ENCODE assay signal across 8 mouse cellular contexts in the genomic region with DNA sequence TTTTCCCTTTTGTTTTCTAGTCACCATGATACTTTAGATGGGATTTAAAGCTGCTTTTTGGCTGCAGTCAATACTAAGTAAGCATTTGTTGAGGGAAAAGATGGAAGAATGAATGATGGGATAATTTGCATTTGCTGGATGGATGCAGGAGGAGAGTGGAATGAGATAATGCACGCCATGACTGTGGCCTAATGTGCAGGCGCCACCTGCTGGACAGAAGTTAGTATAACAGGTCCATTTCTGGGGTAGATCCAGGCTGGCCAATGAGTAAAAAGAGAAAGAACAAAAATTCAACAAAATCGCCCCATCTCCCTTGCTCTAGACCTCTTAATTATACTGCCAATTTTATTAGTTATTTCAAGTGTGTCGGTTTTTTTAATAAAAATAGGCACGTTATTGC. TPM values are rescaled to one million over a fixed set of nuclear protein-coding genes. Genes with fewer than 3 reads are reported as not detected.
DNase-seq lines count a peak whose midpoint lies in the region; ATAC-seq lines count a peak whose summit lies in the region.

No protein-coding gene starts in this region.

- no peak overlapping the region for H3K9ac ChIP-seq in kidney, embryonic 15.5 days
- H3K9ac ChIP-seq in hindbrain, embryonic 15.5 days: no peak overlapping the region

- no peak for ATAC-seq in kidney, embryonic 15.5 days (replicated peaks; ENCODE audit: low FRiP score)
- peak; percentile 77; the same call in 1 of the 2 replicates for ATAC-seq in hindbrain, embryonic 15.5 days (ENCODE audit: low FRiP score, low read depth)

- 4% methylated on average over 5 of the region's 5 CpGs for WGBS in kidney, embryonic 15.5 days
- WGBS in hindbrain, embryonic 15.5 days: 3% methylated on average over 5 of the region's 5 CpGs
- 7% methylated on average over 5 of the region's 5 CpGs for WGBS in limb, embryonic 10.5 days

- no peak overlapping the region for H3K4me2 ChIP-seq in kidney, embryonic 15.5 days
- H3K4me2 ChIP-seq in hindbrain, embryonic 15.5 days: no peak overlapping the region

- no peaks in the 10 kb centered on the region for H3K27me3 ChIP-seq in kidney, embryonic 15.5 days
- H3K27me3 ChIP-seq in hindbrain, embryonic 15.5 days: no peaks in the 10 kb centered on the region
- peaks cover 37% of the 10 kb centered on the region for H3K27me3 ChIP-seq in limb, embryonic 10.5 days (ENCODE audit: low read depth, poor library complexity, severe bottlenecking)

- peak; percentile 57 for DNase-seq in kidney, adult 18-20 months
- peak; percentile 72 for DNase-seq in adrenal gland, adult 2 months
- peak; percentile 85 for DNase-seq in embryo, embryonic 10.5 days (ENCODE audit: low spot score)
- DNase-seq in limb, embryonic 10.5 days (ENCODE audit: low spot score): peak; percentile 66
- DNase-seq in neural tube, embryonic 10.5 days (ENCODE audit: extremely low spot score, low spot score): peak; percentile 62
- peak; percentile 55 for DNase-seq in thymus, postnatal 14 days

- H3K36me3 ChIP-seq in kidney, embryonic 15.5 days: no peaks in the 10 kb centered on the region
- H3K36me3 ChIP-seq in hindbrain, embryonic 15.5 days: no peaks in the 10 kb centered on the region
- H3K36me3 ChIP-seq in limb, embryonic 10.5 days: no peaks in the 10 kb centered on the region

- H3K9me3 ChIP-seq in kidney, embryonic 15.5 days (replicated peaks): no peaks in the 10 kb centered on the region
- H3K9me3 ChIP-seq in hindbrain, embryonic 15.5 days: no peaks in the 10 kb centered on the region
- no peaks in the 10 kb centered on the region for H3K9me3 ChIP-seq in limb, embryonic 10.5 days (replicated peaks)

- H3K4me3 ChIP-seq in kidney, embryonic 15.5 days (replicated peaks): no peak overlapping the region
- H3K4me3 ChIP-seq in hindbrain, embryonic 15.5 days: no peak overlapping the region
- no peak overlapping the region for H3K4me3 ChIP-seq in limb, embryonic 10.5 days

- no peak overlapping the region for H3K27ac ChIP-seq in kidney, embryonic 15.5 days
- H3K27ac ChIP-seq in hindbrain, embryonic 15.5 days (replicated peaks): no peak overlapping the region
- H3K27ac ChIP-seq in limb, embryonic 10.5 days: no peak overlapping the region

- peaks cover 5% of the 10 kb centered on the region for H3K4me1 ChIP-seq in kidney, embryonic 15.5 days
- no peaks in the 10 kb centered on the region; the same call in 1 of the 2 replicates for H3K4me1 ChIP-seq in hindbrain, embryonic 15.5 days (replicated peaks)
- no peaks in the 10 kb centered on the region for H3K4me1 ChIP-seq in limb, embryonic 10.5 days

RNA-seq across cellular contexts. Expression of a gene that starts 26.2 kb away (rescaled TPM):
- polyA plus RNA-seq in kidney, embryonic 15.5 days (2015; fragmentation: Nextera tagmentation; extraction: Ambion mirVana): 304 and 307 TPM in 2 replicates
- total RNA-seq in adrenal gland, adult 2 months (2021): 100 to 1,000 TPM; 260 to 298 TPM
- 66.5 and 75.4 TPM in 2 replicates for polyA plus RNA-seq in adrenal gland, adult 2 months (2012; rRNA removed)
- polyA plus RNA-seq in hindbrain, embryonic 15.5 days (2015; fragmentation: Nextera tagmentation; extraction: Ambion mirVana): 488 and 498 TPM in 2 replicates
- polyA plus RNA-seq in limb, embryonic 10.5 days (2016; fragmentation: Nextera tagmentation; extraction: Ambion mirVana): 307 and 327 TPM in 2 replicates

RNA-seq across cellular contexts. Expression of a gene that starts 50.1 kb away (rescaled TPM):
- 1.0 and 1.6 TPM in 2 replicates for polyA plus RNA-seq in kidney, embryonic 15.5 days (2015; fragmentation: Nextera tagmentation; extraction: Ambion mirVana)
- total RNA-seq in adrenal gland, adult 2 months (2021): 100 to 1,000 TPM in 1 of 2 experiments, 10 to 100 TPM in 1; 89.5 to 154 TPM
- polyA plus RNA-seq in adrenal gland, adult 2 months (2012; rRNA removed): 36.4 and 60.2 TPM in 2 replicates
- 18.2 and 21.5 TPM in 2 replicates for polyA plus RNA-seq in hindbrain, embryonic 15.5 days (2015; fragmentation: Nextera tagmentation; extraction: Ambion mirVana)
- polyA plus RNA-seq in limb, embryonic 10.5 days (2016; fragmentation: Nextera tagmentation; extraction: Ambion mirVana): 0.06 and 0.24 TPM in 2 replicates

RNA-seq across cellular contexts. Expression of a gene that starts 56.7 kb away (rescaled TPM):
- polyA plus RNA-seq in kidney, embryonic 15.5 days (2015; fragmentation: Nextera tagmentation; extraction: Ambion mirVana): 2.4 and 4.1 TPM in 2 replicates
- 1 to 10 TPM; 1.4 to 2.6 TPM for total RNA-seq in adrenal gland, adult 2 months (2021)
- 0.36 and 1.1 TPM in 2 replicates for polyA plus RNA-seq in adrenal gland, adult 2 months (2012; rRNA removed)
- polyA plus RNA-seq in hindbrain, embryonic 15.5 days (2015; fragmentation: Nextera tagmentation; extraction: Ambion mirVana): 1.2 and 1.8 TPM in 2 replicates
- polyA plus RNA-seq in limb, embryonic 10.5 days (2016; fragmentation: Nextera tagmentation; extraction: Ambion mirVana): 0.76 and 1.3 TPM in 2 replicates
